Mouse (Mus musculus): Measurements from ENCODE around the gene 1110017D15Rik.

- no peak for TF ChIP-seq CTCF (IDR thresholded peaks at IDR 0.05; ENCODE audit: low read depth)
- TF ChIP-seq EP300 (IDR thresholded peaks at IDR 0.05; ENCODE audit: low read depth), result no peak
Measured at GRCm38 (mm10) chr4:41495076-41495475, 22.1 kb downstream of the 1110017D15Rik start.

Data from liver, embryonic 14.5 days (tissue).